Mouse (Mus musculus) lung, embryonic 14.5 days (tissue): Measurements from ENCODE around the gene Adarb2. TPM values are rescaled to one million over a fixed set of nuclear protein-coding genes. Genes with fewer than 3 reads are reported as not detected.
A peak's percentile ranks its signal among the peaks of the same experiment; 100 is the strongest.

Experiments
- ATAC-seq: fragments of 200-750 bp; cut with Nextera tagmentation; 2 replicates; pipeline ENCODE4 v1.8.0; 2017; ENCODE audit warnings: mild to moderate bottlenecking, moderate TSS enrichment, moderate library complexity; ENCODE audit not compliant: insufficient read depth
- DNase-seq: peaks from one replicate; pipeline ENCODE4 v3.0.0-alpha.2; 2015
- H3K27ac ChIP-seq: fragments of 300-500 bp; sonication (generic); 2 replicates; pipeline ENCODE4 v1.5.1; 2014; ENCODE audit warnings: low read depth, mild to moderate bottlenecking, moderate library complexity
- H3K27me3 ChIP-seq: fragments of 300-500 bp; sonication (generic); 2 replicates; pipeline ENCODE4 v1.6.1; 2014; ENCODE audit warnings: low read length, control low read depth; ENCODE audit not compliant: insufficient read depth
- H3K36me3 ChIP-seq: fragments of 300-500 bp; sonication (generic); 2 replicates; pipeline ENCODE4 v1.6.1; 2014; ENCODE audit warnings: control low read depth; ENCODE audit not compliant: insufficient read depth
- H3K4me1 ChIP-seq: fragments of 300-500 bp; sonication (generic); 2 replicates; pipeline ENCODE4 v1.6.1; 2014; ENCODE audit warnings: antibody characterized with exemption, control low read depth; ENCODE audit not compliant: insufficient read depth
- H3K4me2 ChIP-seq: fragments of 300-500 bp; sonication (generic); 2 replicates; pipeline ENCODE4 v1.6.1; 2014; ENCODE audit warnings: mild to moderate bottlenecking
- H3K4me3 ChIP-seq: fragments of 300-500 bp; sonication (generic); 2 replicates; pipeline ENCODE4 v1.5.1; 2014; ENCODE audit warnings: low read depth, low read length
- H3K9ac ChIP-seq: fragments of 300-500 bp; sonication (generic); 2 replicates; pipeline ENCODE4 v1.6.1; 2014
- H3K9me3 ChIP-seq: fragments of 300-500 bp; sonication (generic); 2 replicates; pipeline ENCODE4 v1.6.1; 2016; ENCODE audit warnings: low read depth, low read length, control low read depth
- CTCF ChIP-seq: IDR thresholded peaks from 2 replicates; pipeline ENCODE4 v1.5.1; 2016; ENCODE audit warnings: antibody characterized with exemption, low read depth
- WGBS: fragments of 180-500 bp; shearing (Covaris S2); extraction: QIAGEN DNeasy Blood & Tissue Kit; methylation state at CpG from one replicate; pipeline ENCODE4 v1.1.7; 2014; 5-methylcytosine and 5-hydroxymethylcytosine counted together
- polyA plus RNA-seq: library from polyadenylated mRNA; unstranded; fragments of >200 nt; fragmentation: Nextera tagmentation; extraction: Ambion mirVana; gene quantifications from 2 replicates; pipeline ENCODE4 v1.2.1, GENCODE M21; 2014

The Adarb2 gene
- 0.15 and 0.24 TPM in 2 replicates for polyA plus RNA-seq

GRCm38 (mm10) chr13:8202681-8203476 is at the start of gene Adarb2:
TSS of gene Adarb2 (plus strand) at chr13:8202866.
- H3K27ac ChIP-seq: no peak within 1 kb of the TSS
- no peaks in the 10 kb centered on the region for H3K4me1 ChIP-seq
- no peak for TF ChIP-seq CTCF
- peaks cover 20% of the 10 kb centered on the region for H3K27me3 ChIP-seq
- peak within 1 kb of the TSS; percentile 29 for H3K4me3 ChIP-seq
- peak; percentile 62 for DNase-seq
- H3K4me2 ChIP-seq: peak within 1 kb of the TSS; percentile 59
- H3K9ac ChIP-seq: peak within 1 kb of the TSS; percentile 16; the same call in 1 of the 2 replicates
- WGBS: 1% methylated on average over 26 of the region's 26 CpGs
- peak; percentile 87; the same call in 1 of the 2 replicates for ATAC-seq
- no peaks in the 10 kb centered on the region for H3K9me3 ChIP-seq
- no peaks in the 10 kb centered on the region for H3K36me3 ChIP-seq

GRCm38 (mm10) chr13:8173800-8174199 is 28.9 kb upstream of the Adarb2 start:
- no peak overlapping the region for H3K4me2 ChIP-seq
- H3K27me3 ChIP-seq: no peaks in the 10 kb centered on the region
- H3K9me3 ChIP-seq: no peaks in the 10 kb centered on the region
- no peak overlapping the region for H3K9ac ChIP-seq
- no peaks in the 10 kb centered on the region for H3K36me3 ChIP-seq
- no peak overlapping the region for H3K4me3 ChIP-seq
- ATAC-seq (no peak), DNase-seq (peak; percentile 27)
- no peak overlapping the region for H3K27ac ChIP-seq
- 59% methylated on average over 1 of the region's 1 CpGs for WGBS
- H3K4me1 ChIP-seq: no peaks in the 10 kb centered on the region
- TF ChIP-seq CTCF: peak; percentile 45

- no peak for TF ChIP-seq CTCF
- no peaks in the 10 kb centered on the region for H3K36me3 ChIP-seq
- H3K27ac ChIP-seq: no peak overlapping the region
- no peak for DNase-seq
- H3K27me3 ChIP-seq: no peaks in the 10 kb centered on the region
- 74% methylated on average over 7 of the region's 7 CpGs for WGBS
- no peaks in the 10 kb centered on the region for H3K9me3 ChIP-seq
- no peak overlapping the region for H3K4me3 ChIP-seq
- H3K9ac ChIP-seq: no peak overlapping the region
- ATAC-seq: no peak
- H3K4me1 ChIP-seq: no peaks in the 10 kb centered on the region
- H3K4me2 ChIP-seq: no peak overlapping the region
Measured at GRCm38 (mm10) chr13:8191977-8192376, 10.7 kb upstream of the Adarb2 start.

- Histone ChIP-seq H3K4me3 (no peak overlapping the region), H3K36me3 (no peaks in the 10 kb centered on the region), H3K27ac (no peak overlapping the region), H3K4me2 (no peak overlapping the region), H3K27me3 (peaks cover 20% of the 10 kb centered on the region), H3K9me3 (no peaks in the 10 kb centered on the region), H3K9ac (no peak overlapping the region), H3K4me1 (no peaks in the 10 kb centered on the region)
- no peak for ATAC-seq
- no peak for TF ChIP-seq CTCF
- no peak for DNase-seq
- WGBS: 44% methylated on average over 3 of the region's 3 CpGs
Measured at GRCm38 (mm10) chr13:8199186-8199880, 3.3 kb upstream of the Adarb2 start.

GRCm38 (mm10) chr13:8203477-8203813 is 779 bp downstream of the Adarb2 start:
- 3% methylated on average over 4 of the region's 4 CpGs for WGBS
- DNase-seq (peak; percentile 1), ATAC-seq (no peak)
- H3K4me3 ChIP-seq: peak overlapping the region; percentile 29; the same call in 1 of the 2 replicates
- no peak overlapping the region for H3K9ac ChIP-seq
- no peaks in the 10 kb centered on the region for H3K36me3 ChIP-seq
- peaks cover 20% of the 10 kb centered on the region for H3K27me3 ChIP-seq
- no peak overlapping the region for H3K27ac ChIP-seq
- H3K4me2 ChIP-seq: peak overlapping the region; percentile 59
- no peaks in the 10 kb centered on the region for H3K4me1 ChIP-seq
- no peak for TF ChIP-seq CTCF
- H3K9me3 ChIP-seq: no peaks in the 10 kb centered on the region

- TF ChIP-seq CTCF: no peak
- Histone ChIP-seq H3K27ac (no peak overlapping the region), H3K9me3 (no peaks in the 10 kb centered on the region), H3K4me1 (no peaks in the 10 kb centered on the region), H3K4me2 (no peak overlapping the region), H3K9ac (no peak overlapping the region), H3K36me3 (no peaks in the 10 kb centered on the region), H3K4me3 (no peak overlapping the region), H3K27me3 (peaks cover 20% of the 10 kb centered on the region)
- 45% methylated on average over 16 of the region's 16 CpGs for WGBS
- ATAC-seq: no peak
- DNase-seq: no peak
Measured at GRCm38 (mm10) chr13:8207337-8207736, 4.7 kb downstream of the Adarb2 start.

GRCm38 (mm10) chr13:8210776-8211175 is 8.1 kb downstream of the Adarb2 start:
- no peak overlapping the region for H3K4me2 ChIP-seq
- ATAC-seq: no peak
- no peak overlapping the region for H3K4me3 ChIP-seq
- 70% methylated on average over 4 of the region's 4 CpGs for WGBS
- H3K4me1 ChIP-seq: no peaks in the 10 kb centered on the region
- no peaks in the 10 kb centered on the region for H3K27me3 ChIP-seq
- H3K9ac ChIP-seq: no peak overlapping the region
- H3K36me3 ChIP-seq: no peaks in the 10 kb centered on the region
- DNase-seq: no peak
- TF ChIP-seq CTCF: no peak
- H3K27ac ChIP-seq: no peak overlapping the region
- H3K9me3 ChIP-seq: no peaks in the 10 kb centered on the region
